Mouse (Mus musculus) cerebellum, adult 18-20 months (tissue): ENCODE data around the gene Gapvd1.

Experiments used
- DNase-seq, 2 experiments: peaks; one replicate each; pipeline ENCODE4 v3.0.0; 2021

The Gapvd1 gene

DNA sequence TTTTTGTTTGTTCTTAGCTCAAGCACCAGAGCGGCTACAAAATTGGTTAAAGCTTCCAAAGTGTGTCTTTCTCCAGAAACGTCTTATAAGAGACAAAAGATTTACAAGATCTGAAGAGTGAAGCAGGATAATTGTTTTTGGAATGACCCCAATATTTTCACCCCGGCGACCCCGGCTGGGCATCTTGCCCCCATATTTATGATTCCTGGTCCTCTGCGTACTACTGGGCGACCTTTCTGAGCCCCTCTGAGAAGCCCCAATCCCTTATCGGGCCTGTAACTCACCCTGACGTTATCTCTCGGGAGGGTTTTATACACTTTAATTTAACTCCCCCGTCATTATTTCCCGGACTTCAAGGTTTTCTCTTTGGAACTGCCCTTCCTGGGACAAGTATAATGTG is 123.0 kb downstream of the Gapvd1 start:
- DNase-seq: no peak

- DNase-seq: no peak
Measured at GRCm38 (mm10) chr2:34630445-34630844, 124.6 kb downstream of the Gapvd1 start.

DNA sequence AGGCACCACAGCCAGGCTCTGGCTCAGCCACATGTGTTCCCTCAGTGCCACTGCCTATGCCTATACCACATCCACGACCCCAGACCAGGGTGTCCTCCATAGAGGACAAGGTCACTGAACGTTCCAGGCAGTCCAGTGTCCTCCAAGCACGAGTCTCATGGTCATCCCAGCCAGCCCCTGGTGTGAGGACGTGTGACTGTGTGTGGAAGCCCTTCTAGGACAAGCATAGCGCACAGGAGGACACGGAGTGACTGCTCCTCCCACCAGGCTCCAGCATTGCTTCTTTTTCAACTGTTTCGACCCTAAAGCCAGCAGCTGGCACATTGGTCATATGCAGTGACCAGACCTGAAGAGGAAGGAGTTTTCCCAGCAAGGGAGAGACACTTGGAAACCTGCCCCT is 125.3 kb downstream of the Gapvd1 start:
- DNase-seq: no peak

DNA sequence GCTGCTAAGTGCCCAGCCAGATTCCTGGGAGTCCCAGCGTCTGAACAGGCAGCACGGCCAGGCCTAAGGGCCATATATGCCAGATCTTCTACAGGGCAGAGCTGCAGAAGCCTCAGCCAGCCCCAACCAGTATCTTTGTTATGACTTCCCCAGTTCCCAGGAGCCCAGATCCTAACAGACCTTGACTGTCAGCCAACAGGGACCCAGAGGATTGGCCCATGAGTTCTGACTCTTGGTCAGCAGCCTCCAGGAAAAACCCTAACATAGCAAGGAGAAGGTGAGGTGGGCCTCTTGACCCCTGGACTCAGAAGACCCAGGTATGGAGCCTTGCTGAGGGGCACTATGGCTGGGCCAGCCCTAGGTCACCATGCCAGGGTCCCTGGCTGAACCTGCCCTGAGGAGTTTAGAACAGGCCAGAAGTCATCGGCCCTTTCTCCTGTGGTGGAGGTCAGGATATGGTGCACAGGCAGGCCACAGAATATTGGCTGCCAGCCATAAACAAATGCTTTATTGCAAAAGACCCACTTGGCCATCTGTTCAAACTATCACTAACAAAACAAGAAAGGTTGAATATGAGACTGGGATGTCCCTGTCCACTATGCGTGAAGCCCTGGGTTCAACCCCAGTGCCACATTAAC is 126.0 kb downstream of the Gapvd1 start:
- no peak for DNase-seq

GRCm38 (mm10) chr2:34627328-34628226 is 127.5 kb downstream of the Gapvd1 start:
- DNase-seq: no peak
